Mouse (Mus musculus) right cerebral cortex, adult 2 months (tissue): Measurements from ENCODE around the gene Lrrc15.
A peak's percentile ranks its signal among the peaks of the same experiment; 100 is the strongest.

Source experiments
- DNase-seq, 2 experiments: peaks; one replicate each; pipeline ENCODE4 v3.0.0; 2021 to 2022; ENCODE audit warnings: low spot score in 2 of 2

The Lrrc15 gene

DNA sequence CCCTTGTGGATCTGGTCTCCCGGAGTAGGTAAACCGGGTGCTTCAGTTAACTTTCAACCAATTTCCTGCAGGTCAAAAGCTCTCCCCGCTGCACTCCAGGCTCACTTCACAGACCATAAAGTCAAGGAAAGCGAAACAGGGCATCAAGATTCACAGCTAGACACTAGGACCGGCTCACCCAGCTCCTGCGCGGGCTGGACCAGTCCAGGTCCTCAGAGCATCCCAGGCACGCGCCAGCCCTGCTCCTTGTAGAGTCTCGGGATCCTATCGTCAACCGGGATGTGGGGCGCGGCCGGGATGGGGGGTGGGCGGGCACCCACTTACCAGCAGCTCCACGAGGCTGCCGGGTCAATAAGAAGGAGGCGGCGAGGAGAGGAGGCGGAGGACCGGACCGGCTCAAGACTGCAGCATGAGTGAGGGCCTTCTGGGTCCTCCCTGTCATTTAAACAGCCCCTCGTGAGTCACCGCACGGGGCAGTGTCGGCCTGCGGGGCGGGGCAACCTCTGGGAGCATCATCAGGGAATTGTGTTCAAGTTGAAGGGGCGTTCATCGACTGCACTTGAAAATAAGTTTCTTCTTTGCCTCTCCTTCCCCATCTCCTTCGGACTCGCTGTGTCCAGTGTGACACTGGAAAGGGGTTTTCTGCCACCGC, at the start of gene Lrrc15:
Gene Lrrc15 (minus strand): TSS at position 413 of the 652 bp plus-strand sequence.
- no peak for DNase-seq

DNA sequence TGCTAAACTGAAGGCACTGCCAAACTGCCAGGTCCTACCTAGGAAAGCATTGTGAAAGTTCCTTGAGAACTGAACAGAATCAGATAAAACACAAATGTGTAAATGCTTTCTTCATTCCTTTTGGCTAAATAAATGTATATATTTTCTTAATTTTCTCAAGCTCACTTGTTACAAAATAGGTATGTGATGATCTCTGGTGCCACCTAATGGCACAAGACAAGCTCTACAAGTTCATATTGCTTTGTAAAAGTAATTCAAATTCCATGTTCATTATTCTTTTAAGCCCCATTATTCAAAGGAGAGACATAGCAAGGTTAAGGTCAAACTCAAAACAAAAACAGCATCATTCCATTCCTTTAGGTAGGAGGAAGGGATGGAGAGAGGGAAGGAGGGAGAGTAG, 31.2 kb upstream of the Lrrc15 start:
- DNase-seq = no peak

DNA sequence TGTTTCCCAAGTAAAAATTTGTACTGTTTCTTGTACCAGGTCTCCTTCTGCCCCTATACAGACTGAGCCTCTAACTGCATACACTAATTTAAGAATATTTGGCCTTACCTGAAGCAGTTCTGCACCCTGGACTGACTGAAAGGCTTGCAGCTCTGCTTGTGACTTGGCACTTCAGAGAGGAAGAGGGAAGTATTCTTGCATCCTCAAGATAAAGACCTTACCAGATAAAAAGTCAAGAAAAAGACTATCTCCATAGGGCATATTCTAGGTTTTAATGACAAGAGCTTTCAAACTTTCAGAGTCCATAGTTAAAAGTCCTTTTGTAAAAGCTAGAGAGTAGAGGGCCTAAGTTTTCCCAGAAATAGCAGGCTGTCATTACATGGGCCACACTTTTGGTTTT, 27.6 kb upstream of the Lrrc15 start, which contains the start of gene Gp5:
Gene Gp5 (minus strand): TSS at position 133 of the 400 bp plus-strand sequence.
- no peak for DNase-seq

DNA sequence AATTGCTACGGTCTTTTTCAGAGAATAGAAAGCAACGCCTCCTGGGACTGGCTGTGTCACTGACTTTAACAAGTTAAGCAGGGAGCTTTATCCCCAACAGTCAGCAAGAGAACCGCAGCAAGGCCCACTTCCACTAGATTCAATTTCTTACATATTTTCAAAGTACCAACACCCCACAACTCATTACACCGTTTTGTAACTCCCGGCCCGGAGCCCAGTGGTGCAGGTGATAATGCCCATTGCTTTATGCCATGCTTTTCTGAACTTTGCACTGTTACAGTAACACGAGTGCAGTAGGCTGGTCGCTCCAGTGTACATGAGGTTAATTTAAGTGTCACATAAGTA, 27.1 kb upstream of the Lrrc15 start:
- DNase-seq = no peak

DNA sequence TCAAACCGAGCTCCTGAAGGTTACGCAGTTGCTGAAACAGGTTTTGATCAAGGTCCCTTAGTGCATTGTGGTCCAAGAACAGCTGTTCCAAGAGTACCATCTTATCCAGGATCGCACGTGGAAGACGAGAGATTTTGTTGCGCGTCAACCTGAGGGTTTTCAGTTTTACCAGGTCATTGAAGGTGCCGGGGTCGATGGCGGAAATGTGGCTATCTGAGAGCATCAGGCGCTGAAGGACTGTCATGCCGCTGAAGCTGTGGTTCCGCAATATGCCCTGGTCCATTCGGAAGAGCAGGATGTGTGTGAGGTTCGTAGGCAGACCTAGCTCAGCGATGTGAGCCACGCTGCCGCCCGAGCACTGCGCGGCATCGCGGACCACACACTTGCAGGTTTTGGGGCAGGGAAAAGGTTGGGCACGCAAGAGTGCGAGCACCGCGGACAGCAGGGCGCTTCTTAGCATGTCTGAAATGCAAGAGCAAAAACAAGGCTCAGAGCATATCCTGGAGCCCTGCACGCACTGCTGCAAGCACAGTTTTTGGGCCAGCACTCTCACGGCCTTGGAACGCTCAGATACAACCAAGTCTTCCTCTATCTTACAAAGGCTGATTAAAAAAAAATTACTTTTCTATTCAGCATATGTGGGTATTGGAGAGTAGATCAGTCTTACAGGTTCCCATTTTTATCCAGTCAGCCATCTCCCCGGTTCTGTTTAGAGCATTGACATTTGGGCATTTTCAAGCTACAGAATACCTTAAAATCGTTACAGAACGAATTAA, 26.5 kb upstream of the Lrrc15 start:
- DNase-seq = peak in 1 of 2 experiments; percentile 37

DNA sequence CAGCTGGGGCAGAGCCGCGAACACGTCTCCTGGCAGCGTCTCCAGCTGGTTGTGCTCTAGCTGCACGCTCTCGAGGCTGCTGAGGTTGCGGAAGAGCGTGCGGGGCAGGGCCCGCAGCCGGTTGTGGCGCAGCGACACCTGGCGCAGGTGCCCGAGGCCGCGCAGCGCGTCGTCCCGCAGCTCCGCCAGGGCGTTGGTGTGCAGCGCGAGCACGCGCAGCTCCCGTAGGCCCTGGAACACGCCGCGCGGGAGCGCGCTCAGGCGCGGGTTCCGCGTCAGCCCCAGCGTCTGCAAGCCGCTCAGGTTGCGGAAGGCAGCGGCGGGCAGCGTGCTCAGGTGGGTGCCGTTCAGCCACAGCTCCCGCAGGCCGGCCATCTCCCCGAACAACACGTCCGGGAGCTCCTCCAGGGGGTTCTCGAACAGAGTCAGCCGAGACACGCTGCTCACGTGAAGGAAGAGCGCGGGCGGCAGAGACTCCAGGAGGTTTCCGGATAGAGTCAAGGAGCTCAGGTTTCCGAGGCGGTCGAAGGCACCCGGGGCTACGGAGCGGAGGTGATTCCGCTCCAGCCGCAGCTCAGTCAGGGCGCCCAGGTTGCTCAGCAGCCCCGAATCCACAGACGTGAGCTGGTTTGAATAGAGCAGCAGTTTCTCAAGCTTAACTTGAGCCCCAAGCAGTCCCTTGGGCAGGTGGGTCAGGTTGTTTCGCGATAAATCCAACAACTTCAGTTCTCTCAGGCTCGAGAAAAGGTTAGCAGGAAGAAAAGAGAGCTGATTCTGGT, 25.7 kb upstream of the Lrrc15 start:
- peak; percentile 65 to 68 for DNase-seq

DNA sequence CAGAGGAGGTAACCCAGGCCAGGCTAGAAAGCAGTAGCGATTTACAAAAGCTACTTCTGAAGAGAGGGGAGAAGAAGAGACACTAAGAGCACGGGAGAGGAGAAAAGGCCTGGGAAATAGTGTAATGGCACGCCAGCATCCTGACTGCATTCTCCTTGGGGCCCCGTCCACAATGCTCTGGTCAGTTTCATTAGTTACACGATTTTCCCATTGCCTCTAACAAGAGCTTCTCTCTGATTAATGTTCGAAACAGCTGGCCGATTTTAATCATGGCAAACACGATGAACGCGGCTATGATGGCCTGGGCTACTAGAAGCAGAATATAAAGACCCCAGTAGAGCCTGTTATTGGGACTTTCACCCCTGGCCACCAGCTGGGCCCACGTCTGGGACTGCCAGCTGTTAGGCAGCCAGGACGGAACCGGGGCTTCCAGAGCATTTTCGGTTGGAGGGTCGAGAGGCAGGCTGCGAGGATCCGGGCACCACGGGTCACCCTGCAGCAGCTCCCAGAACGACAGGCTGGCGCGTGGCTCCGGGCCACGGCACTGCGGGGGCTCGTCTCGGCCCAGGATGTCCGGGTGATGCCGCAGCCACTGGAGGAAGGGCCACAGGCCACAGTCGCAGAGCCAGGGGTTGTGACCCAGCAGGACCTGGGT, 25.0 kb upstream of the Lrrc15 start:
- no peak for DNase-seq

DNA sequence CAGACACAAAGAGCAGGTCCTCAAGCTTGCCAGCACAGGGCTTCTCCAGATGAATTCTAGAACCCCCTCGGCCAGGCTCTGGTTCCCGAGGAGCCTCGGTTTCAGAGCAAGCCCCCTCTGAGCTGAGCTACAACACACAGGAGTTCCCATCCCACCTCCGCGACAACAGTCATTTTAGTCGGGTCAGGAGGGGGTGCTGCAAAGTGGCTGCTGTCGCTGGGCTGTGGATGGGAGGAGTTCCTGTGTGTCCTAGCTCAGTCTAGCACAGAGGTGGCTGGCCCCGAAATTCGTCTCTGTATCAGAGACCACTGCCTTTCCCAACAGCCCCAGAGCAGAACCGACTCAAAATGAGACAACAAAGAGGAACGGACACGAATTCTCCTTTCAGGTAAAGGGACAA, 24.2 kb upstream of the Lrrc15 start:
- no peak for DNase-seq

DNA sequence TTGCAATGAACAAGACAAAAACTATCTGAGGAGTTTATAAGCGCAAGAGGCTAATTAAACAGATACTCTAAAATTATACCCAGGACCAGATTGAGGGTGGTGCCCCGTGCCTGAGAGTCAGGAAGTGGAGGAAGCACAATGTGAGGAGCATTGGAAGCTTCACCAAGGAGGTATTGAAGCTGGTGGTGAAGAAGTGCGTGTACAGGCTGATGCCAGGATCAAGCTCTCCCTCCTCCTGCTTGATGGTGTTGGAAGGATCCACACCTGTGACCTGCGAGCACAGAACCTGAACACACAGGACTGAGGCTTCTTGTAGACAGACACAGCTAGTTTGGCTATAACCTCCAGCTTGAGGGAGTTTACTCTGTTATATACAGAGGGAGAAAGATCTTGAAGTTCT, 23.0 kb upstream of the Lrrc15 start:
- DNase-seq = no peak

DNA sequence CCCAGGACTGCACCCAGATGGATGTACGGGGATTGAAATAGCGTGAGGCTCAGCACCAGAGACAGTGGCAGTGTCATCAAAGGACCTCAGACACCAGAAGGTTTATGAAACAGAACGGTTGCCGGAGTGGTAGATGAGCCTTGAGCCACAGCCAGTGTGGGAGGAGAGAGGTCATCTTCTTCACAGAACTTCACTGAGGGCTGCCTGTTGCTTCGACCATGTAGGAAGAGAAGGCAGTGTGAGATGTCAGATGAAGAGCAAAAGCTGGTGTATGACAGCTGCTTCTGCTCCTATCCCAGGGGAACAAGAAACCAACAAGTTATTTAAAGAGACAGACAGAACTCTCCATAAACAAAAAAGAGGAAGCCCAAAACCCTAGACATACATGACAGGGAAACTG, 21.2 kb upstream of the Lrrc15 start:
- DNase-seq = no peak

DNA sequence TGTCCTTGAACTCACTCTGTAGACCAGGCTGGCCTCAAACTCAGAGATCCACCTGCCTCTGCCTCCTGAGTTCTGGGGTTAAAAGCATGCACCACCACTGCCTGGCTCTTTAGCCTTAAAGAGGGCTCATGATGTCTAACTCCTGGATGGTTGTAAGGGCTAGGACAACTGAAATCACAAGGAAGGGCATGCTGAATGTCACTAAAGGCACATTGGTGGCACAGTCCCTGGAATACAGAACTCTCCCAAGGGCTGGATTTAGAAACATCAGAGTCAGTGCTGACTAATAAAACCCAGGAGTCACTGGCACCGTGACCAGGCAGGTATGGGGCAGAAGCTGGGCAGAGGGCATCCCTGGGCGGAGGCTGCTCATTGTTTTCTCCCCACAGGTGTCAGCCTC, 20.4 kb upstream of the Lrrc15 start:
- no peak for DNase-seq

DNA sequence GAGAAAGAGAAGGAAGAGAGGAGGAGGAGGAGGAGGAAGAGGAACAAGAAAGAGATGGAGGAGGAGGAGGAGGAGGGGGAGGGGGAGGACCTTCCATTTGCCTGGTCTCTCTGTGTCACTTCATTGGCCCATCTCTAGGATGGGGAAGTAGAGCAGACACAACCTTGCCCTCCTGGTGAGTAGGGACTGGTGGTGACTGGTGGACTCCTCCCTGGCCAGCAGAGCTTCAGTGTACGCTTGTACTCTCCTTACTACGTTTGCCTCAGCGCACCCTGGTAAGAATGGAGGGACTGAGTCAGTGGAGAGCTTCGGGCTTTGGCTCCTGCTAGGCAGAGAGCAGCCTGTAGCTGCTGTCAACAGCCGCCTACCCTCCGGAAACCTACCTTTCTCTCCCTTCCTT, 19.6 kb upstream of the Lrrc15 start:
- DNase-seq = no peak

DNA sequence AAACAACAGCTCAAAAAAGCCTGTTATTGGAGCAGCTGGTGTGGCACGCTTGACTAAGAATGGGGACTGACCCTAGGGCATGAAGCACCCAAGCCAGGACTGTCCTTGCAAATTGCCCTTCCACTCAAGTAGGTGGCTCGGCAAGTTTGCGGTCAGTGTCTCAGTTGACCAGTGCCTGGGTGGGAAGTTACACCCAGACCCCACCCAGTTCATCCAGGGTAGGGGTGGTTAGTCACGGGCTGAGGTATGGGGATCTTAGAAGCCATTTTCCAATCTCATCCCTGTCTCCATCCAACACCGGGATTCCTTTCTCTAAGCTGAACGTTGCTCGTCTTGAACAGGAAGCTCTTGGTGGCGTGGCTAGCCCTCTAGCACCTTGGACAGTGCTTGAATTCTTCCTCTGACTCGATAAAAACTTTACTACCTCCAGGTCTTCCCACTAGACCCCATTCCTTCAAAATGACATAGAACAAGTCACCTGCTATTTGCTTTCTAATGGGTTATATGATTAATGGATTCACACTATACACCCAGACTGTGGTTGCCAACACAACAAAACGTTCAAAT, 16.7 kb upstream of the Lrrc15 start:
- DNase-seq = no peak

DNA sequence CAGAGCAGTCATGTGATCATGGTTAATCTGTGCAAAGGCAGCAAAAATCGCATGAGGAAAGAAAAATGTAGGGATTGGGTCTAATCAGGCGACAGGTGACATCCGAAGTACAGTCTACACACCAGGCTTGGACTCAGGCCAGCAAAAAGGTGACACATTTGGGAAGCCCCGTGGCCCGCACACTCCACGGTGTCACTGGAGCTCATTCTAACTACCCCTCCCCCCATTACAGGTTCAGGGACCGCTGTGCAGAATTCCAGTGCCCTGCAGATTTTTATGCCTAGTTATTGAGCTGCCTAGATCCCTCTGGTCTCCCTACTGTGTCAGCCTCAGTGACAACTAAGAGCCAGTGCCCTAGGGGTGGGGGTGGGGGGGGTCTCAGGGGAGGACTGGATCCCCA, 14.4 kb upstream of the Lrrc15 start:
- DNase-seq = no peak

DNA sequence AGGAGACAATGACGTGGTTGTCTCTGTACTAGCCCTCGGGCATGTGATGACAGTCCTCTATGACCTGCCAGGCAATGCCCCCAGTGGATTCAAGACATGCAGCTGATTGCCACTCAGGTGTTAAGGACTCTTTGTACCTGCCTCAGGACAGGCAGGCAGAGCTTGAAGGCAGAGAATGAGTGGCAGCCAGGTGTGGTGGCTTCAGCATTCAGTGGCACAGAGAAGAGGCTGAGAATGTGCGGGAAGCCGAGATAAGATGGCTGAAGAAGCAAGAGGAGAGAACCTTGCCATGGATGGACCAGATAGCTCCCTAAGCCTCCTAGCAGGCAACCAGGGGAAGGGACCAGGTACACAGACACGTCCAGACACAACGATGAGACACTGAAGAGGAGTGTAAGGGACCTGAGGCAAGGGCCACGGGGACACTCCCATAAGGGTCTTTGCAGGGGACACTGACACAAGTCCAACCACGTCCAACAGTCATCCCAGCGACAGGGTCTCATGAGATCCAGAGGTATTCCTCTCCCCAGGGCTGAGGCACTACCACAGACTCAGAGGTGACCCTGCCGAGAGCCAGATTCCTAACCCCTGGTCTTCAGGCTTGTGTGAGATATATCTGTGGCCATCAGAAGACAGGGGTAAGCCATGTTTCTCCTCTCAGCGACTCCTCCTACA, 13.7 kb upstream of the Lrrc15 start:
- no peak for DNase-seq

DNA sequence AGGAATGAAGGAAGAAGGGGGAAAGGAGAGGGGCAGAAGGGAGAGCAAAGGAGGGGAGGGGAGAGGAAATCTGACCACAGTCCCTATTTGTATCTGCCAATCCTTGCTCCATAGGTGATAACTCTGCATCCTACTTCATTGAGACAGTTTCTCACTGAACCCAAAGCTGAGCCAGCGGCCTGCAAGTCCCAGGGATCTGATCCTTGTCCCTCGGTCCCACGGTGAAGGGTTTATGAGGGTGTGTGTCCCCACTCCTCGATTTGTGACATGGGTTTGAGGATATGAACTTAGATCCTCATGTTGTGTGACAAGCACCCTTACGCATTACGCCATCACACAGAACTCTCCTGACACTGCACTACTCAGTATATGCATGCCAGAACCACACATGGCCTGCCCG, 12.1 kb upstream of the Lrrc15 start:
- no peak for DNase-seq

DNA sequence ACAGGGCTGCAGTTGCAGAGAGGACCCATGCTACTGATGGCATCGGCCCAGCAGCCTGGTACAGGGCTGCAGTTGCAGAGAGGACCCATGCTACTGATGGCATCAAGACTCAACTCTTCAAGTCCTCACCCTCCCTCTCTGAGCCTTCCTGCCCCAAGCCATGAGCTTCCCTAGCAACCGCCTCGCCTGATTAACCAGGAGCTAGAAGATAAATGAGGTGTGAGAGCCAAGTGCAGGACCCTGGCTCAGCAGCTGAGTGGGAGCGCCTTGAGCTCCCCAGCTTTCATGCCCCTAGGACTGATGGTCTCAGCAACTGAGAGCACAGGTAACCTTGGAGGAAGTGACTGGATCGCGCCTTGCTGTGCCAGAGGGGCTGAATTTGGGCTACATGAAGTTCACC, 7.4 kb upstream of the Lrrc15 start:
- DNase-seq = no peak

DNA sequence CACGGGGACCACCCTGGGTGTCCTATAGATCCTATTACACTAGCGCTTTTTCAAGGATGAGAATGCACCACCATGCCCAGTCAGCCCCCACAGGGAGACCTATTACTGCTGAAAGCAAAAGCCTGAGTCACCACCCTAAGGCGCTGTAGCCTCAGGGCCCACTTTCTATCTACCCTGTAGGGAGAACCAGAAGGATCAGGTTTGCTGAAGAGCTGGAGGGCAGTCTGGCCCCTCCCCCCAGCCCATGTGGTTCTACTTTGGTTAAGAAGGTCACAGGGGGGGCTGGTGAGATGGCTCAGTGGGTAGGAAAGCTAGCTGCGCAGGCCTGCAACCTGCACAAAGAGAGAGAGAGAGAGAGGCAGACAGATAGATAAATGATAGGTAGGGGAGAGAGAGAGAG, 2.6 kb upstream of the Lrrc15 start:
- DNase-seq = no peak

DNA sequence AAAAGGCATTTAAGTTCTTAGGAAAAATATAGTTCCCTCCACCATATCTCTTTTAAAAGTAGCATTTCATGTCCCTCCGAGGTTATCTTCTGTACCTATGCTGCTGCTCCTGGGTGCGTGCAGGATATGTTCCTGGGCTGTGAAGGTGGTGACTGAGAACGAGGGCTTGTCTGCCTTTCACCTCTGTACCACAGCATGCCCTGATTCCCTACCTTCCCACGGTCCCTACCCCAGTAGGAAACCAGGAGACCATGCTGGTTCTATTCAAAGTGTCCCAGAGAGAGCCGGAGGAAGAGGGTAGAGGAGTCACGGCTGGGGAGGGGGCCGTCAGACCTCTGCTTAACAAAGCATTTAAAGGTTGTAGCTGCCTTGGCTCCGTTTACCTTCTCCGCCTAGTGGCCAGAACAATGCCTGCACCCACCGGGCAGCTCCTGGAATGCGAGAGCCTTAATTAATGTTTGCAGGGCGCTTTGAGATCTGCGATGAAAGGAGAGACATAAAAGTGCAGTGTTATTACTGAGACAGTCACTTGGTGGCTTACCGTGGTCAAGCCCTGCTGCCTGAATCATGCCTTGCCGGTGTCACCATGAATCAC, 784 bp upstream of the Lrrc15 start:
- DNase-seq = peak in 1 of 2 experiments; percentile 21

DNA sequence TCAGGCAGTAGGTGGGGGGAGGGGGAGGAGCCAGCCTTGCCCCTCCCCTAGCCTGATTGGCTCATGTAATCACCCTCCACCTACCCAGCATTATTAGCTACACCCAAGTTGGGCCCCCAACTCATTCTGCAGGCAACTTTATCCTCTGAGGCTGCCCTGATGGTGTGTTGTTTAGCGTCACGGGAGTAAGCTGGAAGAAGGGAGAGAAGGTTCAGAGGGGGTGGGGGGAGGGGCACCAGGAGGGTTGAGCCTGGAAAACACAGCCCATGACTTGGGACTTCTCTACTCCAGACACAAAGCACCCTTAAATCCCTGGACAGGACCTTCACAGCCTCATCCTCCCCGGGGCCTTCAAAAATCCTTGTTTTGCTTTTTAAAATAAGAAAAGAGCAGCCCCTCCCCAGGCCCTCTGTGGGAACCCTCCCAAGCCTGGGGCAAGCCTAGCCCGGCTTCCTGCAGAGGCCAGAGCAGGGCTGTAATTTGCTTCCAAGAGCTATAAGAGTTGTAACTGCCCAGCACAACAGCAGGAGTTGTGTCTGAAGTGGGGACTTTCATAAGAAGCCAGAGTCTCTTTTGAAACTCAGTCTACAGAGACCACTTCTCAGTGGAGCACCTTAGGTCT, 2.3 kb downstream of the Lrrc15 start:
- DNase-seq = no peak

DNA sequence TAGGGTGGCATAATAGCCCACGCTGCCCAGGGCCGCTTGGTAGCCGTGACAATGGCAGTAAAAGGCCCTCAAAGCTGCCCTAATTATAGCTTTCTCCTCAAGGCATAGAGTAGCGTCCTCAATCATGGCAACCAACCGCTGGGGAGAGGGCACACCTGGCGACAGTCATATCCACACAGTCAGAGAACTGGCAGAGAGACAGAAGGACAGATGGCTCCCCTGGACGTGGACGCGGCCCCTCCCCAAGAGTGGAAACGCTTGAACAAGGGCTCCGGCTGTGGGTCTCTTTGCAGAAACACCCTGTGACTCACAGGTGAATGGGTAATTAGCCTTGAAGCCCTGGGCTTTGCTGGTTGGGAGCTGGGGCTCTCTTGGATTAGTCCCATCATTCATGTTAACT, 4.7 kb downstream of the Lrrc15 start:
- no peak for DNase-seq
